Mouse (Mus musculus): ENCODE results near the gene Itk. TPM values are rescaled to one million over a fixed set of nuclear protein-coding genes. Genes with fewer than 3 reads are reported as not detected.

Itk gene
- polyA plus RNA-seq, 1 experiment from 2014 or later: 0.05 TPM

- H3K4me2 ChIP-seq (replicated peaks; ENCODE audit: low read depth): no peak overlapping the region
- H3K9me3 ChIP-seq (ENCODE audit: control insufficient read depth, low read length): no peaks in the 10 kb centered on the region
- H3K4me1 ChIP-seq (replicated peaks; ENCODE audit: control insufficient read depth, insufficient read depth): no peaks in the 10 kb centered on the region
- no peak for ATAC-seq (ENCODE audit: low FRiP score, low TSS enrichment)
- TF ChIP-seq EP300 (optimal IDR thresholded peaks at IDR 0.05) (no peak), CTCF (IDR thresholded peaks at IDR 0.05; ENCODE audit: low read depth) (no peak)
- 68% methylated on average over 5 of the region's 5 CpGs for WGBS
- no peak overlapping the region for H3K4me3 ChIP-seq (ENCODE audit: low read depth, low read length)
- no peak overlapping the region for H3K27ac ChIP-seq (replicated peaks)
- no peak for DNase-seq (ENCODE audit: low spot score)
- H3K27me3 ChIP-seq (ENCODE audit: control insufficient read depth, insufficient read depth, low read length): no peaks in the 10 kb centered on the region
- no peak overlapping the region for H3K9ac ChIP-seq (ENCODE audit: low read length)
- no peaks in the 10 kb centered on the region for H3K36me3 ChIP-seq (ENCODE audit: control insufficient read depth, insufficient read depth, low read length)
Observed at GRCm38 (mm10) chr11:46347756-46348155, 41.6 kb downstream of the Itk start.

GRCm38 (mm10) chr11:46343886-46344546 is 45.3 kb downstream of the Itk start:
- Histone ChIP-seq H3K4me3 (ENCODE audit: low read depth, low read length) (no peak overlapping the region), H3K4me2 (replicated peaks; ENCODE audit: low read depth) (no peak overlapping the region), H3K27me3 (ENCODE audit: control insufficient read depth, insufficient read depth, low read length) (no peaks in the 10 kb centered on the region), H3K36me3 (ENCODE audit: control insufficient read depth, insufficient read depth, low read length) (no peaks in the 10 kb centered on the region), H3K9me3 (ENCODE audit: control insufficient read depth, low read length) (no peaks in the 10 kb centered on the region), H3K27ac (replicated peaks) (no peak overlapping the region), H3K4me1 (replicated peaks; ENCODE audit: control insufficient read depth, insufficient read depth) (no peaks in the 10 kb centered on the region), H3K9ac (ENCODE audit: low read length) (no peak overlapping the region)
- no peak for DNase-seq (ENCODE audit: low spot score)
- WGBS: 37% methylated on average over 5 of the region's 5 CpGs
- no peak for ATAC-seq (ENCODE audit: low FRiP score, low TSS enrichment)
- TF ChIP-seq CTCF (IDR thresholded peaks at IDR 0.05; ENCODE audit: low read depth) (no peak), EP300 (optimal IDR thresholded peaks at IDR 0.05) (no peak)

GRCm38 (mm10) chr11:46341960-46342359 is 47.4 kb downstream of the Itk start:
- Histone ChIP-seq H3K4me3 (ENCODE audit: low read depth, low read length) (no peak overlapping the region), H3K36me3 (ENCODE audit: control insufficient read depth, insufficient read depth, low read length) (no peaks in the 10 kb centered on the region), H3K4me2 (replicated peaks; ENCODE audit: low read depth) (no peak overlapping the region), H3K4me1 (replicated peaks; ENCODE audit: control insufficient read depth, insufficient read depth) (no peaks in the 10 kb centered on the region), H3K9ac (ENCODE audit: low read length) (no peak overlapping the region), H3K27ac (replicated peaks) (no peak overlapping the region), H3K9me3 (ENCODE audit: control insufficient read depth, low read length) (no peaks in the 10 kb centered on the region), H3K27me3 (ENCODE audit: control insufficient read depth, insufficient read depth, low read length) (no peaks in the 10 kb centered on the region)
- 94% methylated on average over 4 of the region's 4 CpGs for WGBS
- TF ChIP-seq CTCF (IDR thresholded peaks at IDR 0.05; ENCODE audit: low read depth) (no peak), EP300 (optimal IDR thresholded peaks at IDR 0.05) (no peak)
- DNase-seq (ENCODE audit: low spot score) (no peak), ATAC-seq (ENCODE audit: low FRiP score, low TSS enrichment) (no peak)

GRCm38 (mm10) chr11:46336020-46336419 is 53.3 kb downstream of the Itk start:
- Histone ChIP-seq H3K4me2 (replicated peaks; ENCODE audit: low read depth) (no peak overlapping the region), H3K9me3 (ENCODE audit: control insufficient read depth, low read length) (no peaks in the 10 kb centered on the region), H3K9ac (ENCODE audit: low read length) (no peak overlapping the region), H3K4me1 (replicated peaks; ENCODE audit: control insufficient read depth, insufficient read depth) (no peaks in the 10 kb centered on the region), H3K27ac (replicated peaks) (no peak overlapping the region), H3K27me3 (ENCODE audit: control insufficient read depth, insufficient read depth, low read length) (no peaks in the 10 kb centered on the region), H3K4me3 (ENCODE audit: low read depth, low read length) (no peak overlapping the region), H3K36me3 (ENCODE audit: control insufficient read depth, insufficient read depth, low read length) (no peaks in the 10 kb centered on the region)
- WGBS: 85% methylated on average over 5 of the region's 5 CpGs
- DNase-seq (ENCODE audit: low spot score) (no peak), ATAC-seq (ENCODE audit: low FRiP score, low TSS enrichment) (no peak)
- TF ChIP-seq EP300 (optimal IDR thresholded peaks at IDR 0.05) (no peak), CTCF (IDR thresholded peaks at IDR 0.05; ENCODE audit: low read depth) (no peak)

- 84% methylated on average over 8 of the region's 8 CpGs for WGBS
- Histone ChIP-seq H3K27me3 (ENCODE audit: control insufficient read depth, insufficient read depth, low read length) (no peaks in the 10 kb centered on the region), H3K4me3 (ENCODE audit: low read depth, low read length) (no peak overlapping the region), H3K9ac (ENCODE audit: low read length) (no peak overlapping the region), H3K9me3 (ENCODE audit: control insufficient read depth, low read length) (no peaks in the 10 kb centered on the region), H3K27ac (replicated peaks) (no peak overlapping the region), H3K4me1 (replicated peaks; ENCODE audit: control insufficient read depth, insufficient read depth) (no peaks in the 10 kb centered on the region), H3K36me3 (ENCODE audit: control insufficient read depth, insufficient read depth, low read length) (no peaks in the 10 kb centered on the region), H3K4me2 (replicated peaks; ENCODE audit: low read depth) (no peak overlapping the region)
- TF ChIP-seq CTCF (IDR thresholded peaks at IDR 0.05; ENCODE audit: low read depth) (no peak), EP300 (optimal IDR thresholded peaks at IDR 0.05) (no peak)
- no peak for ATAC-seq (ENCODE audit: low FRiP score, low TSS enrichment)
- DNase-seq (ENCODE audit: low spot score): no peak
Observed at GRCm38 (mm10) chr11:46332217-46332616, 57.1 kb downstream of the Itk start.

GRCm38 (mm10) chr11:46326271-46327015 is 62.9 kb downstream of the Itk start:
- Histone ChIP-seq H3K9me3 (ENCODE audit: control insufficient read depth, low read length) (no peaks in the 10 kb centered on the region), H3K36me3 (ENCODE audit: control insufficient read depth, insufficient read depth, low read length) (no peaks in the 10 kb centered on the region), H3K4me2 (replicated peaks; ENCODE audit: low read depth) (no peak overlapping the region), H3K27ac (replicated peaks) (no peak overlapping the region), H3K9ac (ENCODE audit: low read length) (no peak overlapping the region), H3K27me3 (ENCODE audit: control insufficient read depth, insufficient read depth, low read length) (no peaks in the 10 kb centered on the region), H3K4me3 (ENCODE audit: low read depth, low read length) (no peak overlapping the region), H3K4me1 (replicated peaks; ENCODE audit: control insufficient read depth, insufficient read depth) (no peaks in the 10 kb centered on the region)
- no peak for TF ChIP-seq CTCF (IDR thresholded peaks at IDR 0.05; ENCODE audit: low read depth)
- no peak for TF ChIP-seq EP300 (optimal IDR thresholded peaks at IDR 0.05)
- 82% methylated on average over 16 of the region's 16 CpGs for WGBS
- DNase-seq (ENCODE audit: low spot score) (no peak), ATAC-seq (ENCODE audit: low FRiP score, low TSS enrichment) (no peak)

All from stomach, postnatal 0 days (tissue).